Mouse (Mus musculus) embryonic facial prominence, embryonic 15.5 days (tissue): ENCODE results near the gene Dock1. TPM values are rescaled to one million over a fixed set of nuclear protein-coding genes. Genes with fewer than 3 reads are reported as not detected.

ENCODE experiments used
- ATAC-seq: fragments of 200-750 bp; cut with Nextera tagmentation; 2 replicates; pipeline ENCODE4 v1.8.0; 2017; ENCODE audit warnings: low read depth, moderate TSS enrichment; ENCODE audit not compliant: insufficient number of reproducible peaks, low FRiP score, low TSS enrichment
- H3K27ac ChIP-seq: fragments of 300-500 bp; sonication (generic); replicated peaks from 2 replicates; pipeline ENCODE4 v1.5.1; 2015; ENCODE audit warnings: mild to moderate bottlenecking, inconsistent platforms
- H3K27me3 ChIP-seq: fragments of 300-500 bp; sonication (generic); 2 replicates; pipeline ENCODE4 v1.6.1; 2015; ENCODE audit warnings: inconsistent platforms
- H3K36me3 ChIP-seq: fragments of 300-500 bp; sonication (generic); 2 replicates; pipeline ENCODE4 v1.6.1; 2015; ENCODE audit warnings: mild to moderate bottlenecking, inconsistent platforms
- H3K4me1 ChIP-seq: fragments of 300-500 bp; sonication (generic); 2 replicates; pipeline ENCODE4 v1.6.1; 2015; ENCODE audit warnings: inconsistent platforms
- H3K4me2 ChIP-seq: fragments of 300-500 bp; sonication (generic); replicated peaks from 2 replicates; pipeline ENCODE4 v1.6.1; 2015; ENCODE audit warnings: mild to moderate bottlenecking, inconsistent platforms
- H3K4me3 ChIP-seq: fragments of 300-500 bp; sonication (generic); replicated peaks from 2 replicates; pipeline ENCODE4 v1.5.1; 2015; ENCODE audit warnings: mild to moderate bottlenecking, inconsistent platforms
- H3K9ac ChIP-seq: fragments of 300-500 bp; sonication (generic); 2 replicates; pipeline ENCODE4 v1.6.1; 2015; ENCODE audit warnings: inconsistent platforms
- H3K9me3 ChIP-seq: fragments of 300-500 bp; sonication (generic); replicated peaks from 2 replicates; pipeline ENCODE4 v1.6.1; 2016; ENCODE audit warnings: inconsistent platforms
- WGBS: fragments of 180-500 bp; shearing (Covaris S2); methylation state at CpG from one replicate; pipeline ENCODE4 v1.1.7; 2015; 5-methylcytosine and 5-hydroxymethylcytosine counted together
- polyA plus RNA-seq: library from polyadenylated mRNA; unstranded; fragments of >200 nt; fragmentation: Nextera tagmentation; extraction: Ambion mirVana; gene quantifications from 2 replicates; pipeline ENCODE4 v1.2.1, GENCODE M21; 2015

The Dock1 gene
- polyA plus RNA-seq, 1 experiment from 2014 or later, result 33.8 TPM

- ATAC-seq, result no peak
- H3K27ac ChIP-seq, result no peak overlapping the region
- 96% methylated on average over 3 of the region's 3 CpGs for WGBS
These were observed 436.1 kb downstream of the Dock1 start for GRCm38 (mm10) chr7:135106536-135106935.

GRCm38 (mm10) chr7:135110307-135110706, 439.9 kb downstream of the Dock1 start:
- no peaks in the 10 kb centered on the region for H3K4me1 ChIP-seq
- no peak overlapping the region for H3K9ac ChIP-seq
- WGBS, result 86% methylated on average over 1 of the region's 1 CpGs
- peaks cover 33% of the 10 kb centered on the region for H3K36me3 ChIP-seq
- H3K27ac ChIP-seq, result no peak overlapping the region
- H3K27me3 ChIP-seq, result no peaks in the 10 kb centered on the region
- H3K4me3 ChIP-seq, result no peak overlapping the region
- ATAC-seq, result no peak
- no peaks in the 10 kb centered on the region for H3K9me3 ChIP-seq
- no peak overlapping the region for H3K4me2 ChIP-seq

More at GRCm38 (mm10) chr7:135106536-135106935, 436.1 kb downstream of the Dock1 start:
- Histone ChIP-seq H3K9ac (no peak overlapping the region), H3K36me3 (peaks cover 30% of the 10 kb centered on the region), H3K9me3 (no peaks in the 10 kb centered on the region), H3K4me2 (no peak overlapping the region), H3K4me3 (no peak overlapping the region), H3K4me1 (no peaks in the 10 kb centered on the region), H3K27me3 (no peaks in the 10 kb centered on the region)

GRCm38 (mm10) chr7:135125296-135126065, 455.0 kb downstream of the Dock1 start:
- Histone ChIP-seq H3K4me2 (no peak overlapping the region), H3K27ac (no peak overlapping the region), H3K9me3 (no peaks in the 10 kb centered on the region), H3K36me3 (peaks cover 22% of the 10 kb centered on the region), H3K9ac (no peak overlapping the region), H3K27me3 (no peaks in the 10 kb centered on the region), H3K4me1 (no peaks in the 10 kb centered on the region), H3K4me3 (no peak overlapping the region)
- WGBS, result 87% methylated on average over 10 of the region's 10 CpGs
- ATAC-seq, result no peak

GRCm38 (mm10) chr7:135132461-135132860, 462.0 kb downstream of the Dock1 start:
- no peak for ATAC-seq
- H3K36me3 ChIP-seq, result peaks cover 27% of the 10 kb centered on the region
- 91% methylated on average over 4 of the region's 4 CpGs for WGBS

GRCm38 (mm10) chr7:135134619-135135018, 464.2 kb downstream of the Dock1 start:
- Histone ChIP-seq H3K4me2 (no peak overlapping the region), H3K9ac (no peak overlapping the region), H3K4me1 (no peaks in the 10 kb centered on the region), H3K9me3 (no peaks in the 10 kb centered on the region), H3K4me3 (no peak overlapping the region), H3K27me3 (no peaks in the 10 kb centered on the region), H3K27ac (no peak overlapping the region), H3K36me3 (peaks cover 31% of the 10 kb centered on the region)
- ATAC-seq, result no peak
- WGBS, result 73% methylated on average over 12 of the region's 12 CpGs

More at GRCm38 (mm10) chr7:135132461-135132860, 462.0 kb downstream of the Dock1 start:
- no peak overlapping the region for H3K4me3 ChIP-seq
- no peaks in the 10 kb centered on the region for H3K27me3 ChIP-seq
- no peaks in the 10 kb centered on the region for H3K4me1 ChIP-seq
- H3K9ac ChIP-seq, result no peak overlapping the region
- H3K27ac ChIP-seq, result no peak overlapping the region
- no peaks in the 10 kb centered on the region for H3K9me3 ChIP-seq
- H3K4me2 ChIP-seq, result no peak overlapping the region

GRCm38 (mm10) chr7:135139153-135139612, 468.7 kb downstream of the Dock1 start:
- Histone ChIP-seq H3K9me3 (no peaks in the 10 kb centered on the region), H3K4me3 (no peak overlapping the region), H3K36me3 (peaks cover 42% of the 10 kb centered on the region), H3K27ac (no peak overlapping the region), H3K4me1 (no peaks in the 10 kb centered on the region), H3K27me3 (no peaks in the 10 kb centered on the region), H3K9ac (no peak overlapping the region), H3K4me2 (no peak overlapping the region)
- 29% methylated on average over 5 of the region's 5 CpGs for WGBS
- no peak for ATAC-seq

GRCm38 (mm10) chr7:135144731-135145130, 474.3 kb downstream of the Dock1 start:
- 89% methylated on average over 4 of the region's 4 CpGs for WGBS
- no peak overlapping the region for H3K27ac ChIP-seq
- no peak overlapping the region for H3K4me2 ChIP-seq
- no peak overlapping the region for H3K4me3 ChIP-seq
- H3K36me3 ChIP-seq, result peaks cover 56% of the 10 kb centered on the region
- no peak overlapping the region for H3K9ac ChIP-seq
- no peaks in the 10 kb centered on the region for H3K9me3 ChIP-seq
- H3K4me1 ChIP-seq, result no peaks in the 10 kb centered on the region
- no peak for ATAC-seq
- H3K27me3 ChIP-seq, result no peaks in the 10 kb centered on the region

GRCm38 (mm10) chr7:135150926-135151325, 480.5 kb downstream of the Dock1 start:
- no peak overlapping the region for H3K4me2 ChIP-seq
- 78% methylated on average over 2 of the region's 2 CpGs for WGBS
- H3K36me3 ChIP-seq, result peaks cover 37% of the 10 kb centered on the region
- ATAC-seq, result no peak
- H3K4me1 ChIP-seq, result no peaks in the 10 kb centered on the region
- H3K4me3 ChIP-seq, result no peak overlapping the region
- H3K9ac ChIP-seq, result no peak overlapping the region
- no peaks in the 10 kb centered on the region for H3K9me3 ChIP-seq
- no peak overlapping the region for H3K27ac ChIP-seq
- H3K27me3 ChIP-seq, result no peaks in the 10 kb centered on the region

GRCm38 (mm10) chr7:135157571-135157970, 487.1 kb downstream of the Dock1 start:
- Histone ChIP-seq H3K9ac (no peak overlapping the region), H3K4me3 (no peak overlapping the region), H3K4me2 (no peak overlapping the region), H3K4me1 (no peaks in the 10 kb centered on the region), H3K27ac (no peak overlapping the region), H3K9me3 (no peaks in the 10 kb centered on the region), H3K36me3 (peaks cover 35% of the 10 kb centered on the region), H3K27me3 (no peaks in the 10 kb centered on the region)
- WGBS, result 54% methylated on average over 5 of the region's 5 CpGs
- no peak for ATAC-seq

GRCm38 (mm10) chr7:135158381-135158780, 487.9 kb downstream of the Dock1 start:
- 92% methylated on average over 10 of the region's 10 CpGs for WGBS
- ATAC-seq, result no peak
- peaks cover 36% of the 10 kb centered on the region; the same call in 1 of the 2 replicates for H3K36me3 ChIP-seq

GRCm38 (mm10) chr7:135159606-135160005, 489.2 kb downstream of the Dock1 start:
- Histone ChIP-seq H3K4me3 (no peak overlapping the region), H3K4me1 (no peaks in the 10 kb centered on the region), H3K4me2 (no peak overlapping the region), H3K27me3 (no peaks in the 10 kb centered on the region), H3K9ac (no peak overlapping the region), H3K36me3 (peaks cover 48% of the 10 kb centered on the region), H3K9me3 (no peaks in the 10 kb centered on the region), H3K27ac (no peak overlapping the region)
- 90% methylated on average over 4 of the region's 4 CpGs for WGBS
- ATAC-seq, result no peak

More at GRCm38 (mm10) chr7:135158381-135158780, 487.9 kb downstream of the Dock1 start:
- Histone ChIP-seq H3K4me2 (no peak overlapping the region), H3K27ac (no peak overlapping the region), H3K4me3 (no peak overlapping the region), H3K27me3 (no peaks in the 10 kb centered on the region), H3K9me3 (no peaks in the 10 kb centered on the region), H3K4me1 (no peaks in the 10 kb centered on the region), H3K9ac (no peak overlapping the region)

- 41% methylated on average over 3 of the region's 3 CpGs for WGBS
- no peak overlapping the region for H3K27ac ChIP-seq
- no peak overlapping the region for H3K4me2 ChIP-seq
- no peaks in the 10 kb centered on the region for H3K27me3 ChIP-seq
- no peak overlapping the region for H3K4me3 ChIP-seq
- no peak for ATAC-seq
- no peaks in the 10 kb centered on the region for H3K4me1 ChIP-seq
- peaks cover 70% of the 10 kb centered on the region for H3K36me3 ChIP-seq
- no peaks in the 10 kb centered on the region for H3K9me3 ChIP-seq
- no peak overlapping the region for H3K9ac ChIP-seq
These were observed 494.7 kb downstream of the Dock1 start for GRCm38 (mm10) chr7:135165155-135165554.
